Mouse (Mus musculus): Measurements from ENCODE around the gene Spop. TPM values are rescaled to one million over a fixed set of nuclear protein-coding genes. Genes with fewer than 3 reads are reported as not detected.

The Spop gene
- total and polyA plus RNA-seq, 3 experiments = 69.3 to 170 (median 155) TPM

- Histone ChIP-seq H3K36me3 (ENCODE audit: control insufficient read depth, insufficient read depth, low read length) (peaks cover 6% of the 10 kb centered on the region), H3K9ac (ENCODE audit: low read depth, low read length) (no peak overlapping the region), H3K79me2 (replicated peaks; ENCODE audit: control insufficient read depth, insufficient read depth, low read length) (no peaks in the 10 kb centered on the region), H3K4me1 (ENCODE audit: control insufficient read depth, insufficient read depth, low read length) (peaks cover 2% of the 10 kb centered on the region), H3K27ac (peak overlapping the region; percentile 34), H3K27me3 (ENCODE audit: control insufficient read depth, insufficient read depth, low read length) (no peaks in the 10 kb centered on the region), H3K4me3 (no peak overlapping the region)
- peak; percentile 58 to 77 for DNase-seq
- 33% methylated on average over 7 of the region's 7 CpGs for WGBS
- TF ChIP-seq CTCF (IDR thresholded peaks at IDR 0.05) (no peak), EP300 (IDR thresholded peaks at IDR 0.05; ENCODE audit: insufficient read depth, low read depth, low read length) (peak; percentile 78; the same call in 1 of the 2 replicates), POLR2A (IDR thresholded peaks at IDR 0.05; ENCODE audit: insufficient read depth, low read depth, low read length) (no peak)
- intact Hi-C loops (cut with DNase I) = loop anchor here (10.0 kb wide), 1 partner anchor 277 kb away; no protein-coding TSS in a partner anchor
These were observed 21.6 kb upstream of the Spop start for GRCm38 (mm10) chr11:95392223-95392667.

GRCm38 (mm10) chr11:95392708-95393499 is 21.0 kb upstream of the Spop start:
- intact Hi-C loops (cut with DNase I) = loop anchor here (10.0 kb wide), 1 partner anchor 278 kb away; no protein-coding TSS in a partner anchor

GRCm38 (mm10) chr11:95393500-95393816 is 20.4 kb upstream of the Spop start:
- no peak for DNase-seq
- no peaks in the 10 kb centered on the region for H3K27me3 ChIP-seq (ENCODE audit: control insufficient read depth, insufficient read depth, low read length)
- no peak overlapping the region for H3K9ac ChIP-seq (ENCODE audit: low read depth, low read length)
- H3K4me3 ChIP-seq = no peak overlapping the region
- no peak overlapping the region for H3K27ac ChIP-seq
- peaks cover 6% of the 10 kb centered on the region for H3K36me3 ChIP-seq (ENCODE audit: control insufficient read depth, insufficient read depth, low read length)
- no peaks in the 10 kb centered on the region for H3K79me2 ChIP-seq (replicated peaks; ENCODE audit: control insufficient read depth, insufficient read depth, low read length)
- intact Hi-C loops (cut with DNase I) = loop anchor here (10.0 kb wide), 1 partner anchor 279 kb away; no protein-coding TSS in a partner anchor
- 52% methylated on average over 5 of the region's 5 CpGs for WGBS
- no peak for TF ChIP-seq EP300 (IDR thresholded peaks at IDR 0.05; ENCODE audit: insufficient read depth, low read depth, low read length)
- no peak for TF ChIP-seq CTCF (IDR thresholded peaks at IDR 0.05)
- TF ChIP-seq POLR2A (IDR thresholded peaks at IDR 0.05; ENCODE audit: insufficient read depth, low read depth, low read length) = no peak
- H3K4me1 ChIP-seq (ENCODE audit: control insufficient read depth, insufficient read depth, low read length) = peaks cover 7% of the 10 kb centered on the region

More at GRCm38 (mm10) chr11:95392708-95393499, 21.0 kb upstream of the Spop start:
- 73% methylated on average over 11 of the region's 11 CpGs for WGBS
- Histone ChIP-seq H3K4me3 (no peak overlapping the region), H3K4me1 (ENCODE audit: control insufficient read depth, insufficient read depth, low read length) (peaks cover 2% of the 10 kb centered on the region), H3K27ac (peak overlapping the region; percentile 34; the same call in 1 of the 2 replicates), H3K36me3 (ENCODE audit: control insufficient read depth, insufficient read depth, low read length) (peaks cover 6% of the 10 kb centered on the region), H3K27me3 (ENCODE audit: control insufficient read depth, insufficient read depth, low read length) (no peaks in the 10 kb centered on the region), H3K9ac (ENCODE audit: low read depth, low read length) (no peak overlapping the region), H3K79me2 (replicated peaks; ENCODE audit: control insufficient read depth, insufficient read depth, low read length) (no peaks in the 10 kb centered on the region)
- no peak for DNase-seq
- TF ChIP-seq EP300 (IDR thresholded peaks at IDR 0.05; ENCODE audit: insufficient read depth, low read depth, low read length) = no peak
- no peak for TF ChIP-seq POLR2A (IDR thresholded peaks at IDR 0.05; ENCODE audit: insufficient read depth, low read depth, low read length)
- no peak for TF ChIP-seq CTCF (IDR thresholded peaks at IDR 0.05)

GRCm38 (mm10) chr11:95394112-95394511 is 19.8 kb upstream of the Spop start:
- TF ChIP-seq POLR2A (IDR thresholded peaks at IDR 0.05; ENCODE audit: insufficient read depth, low read depth, low read length) (no peak), CTCF (IDR thresholded peaks at IDR 0.05) (no peak), EP300 (IDR thresholded peaks at IDR 0.05; ENCODE audit: insufficient read depth, low read depth, low read length) (no peak)
- peaks cover 7% of the 10 kb centered on the region for H3K4me1 ChIP-seq (ENCODE audit: control insufficient read depth, insufficient read depth, low read length)
- H3K4me3 ChIP-seq = no peak overlapping the region
- H3K36me3 ChIP-seq (ENCODE audit: control insufficient read depth, insufficient read depth, low read length) = peaks cover 6% of the 10 kb centered on the region
- H3K9ac ChIP-seq (ENCODE audit: low read depth, low read length) = no peak overlapping the region
- WGBS = 52% methylated on average over 5 of the region's 5 CpGs
- H3K79me2 ChIP-seq (replicated peaks; ENCODE audit: control insufficient read depth, insufficient read depth, low read length) = no peaks in the 10 kb centered on the region
- no peak for DNase-seq
- no peaks in the 10 kb centered on the region for H3K27me3 ChIP-seq (ENCODE audit: control insufficient read depth, insufficient read depth, low read length)
- H3K27ac ChIP-seq = no peak overlapping the region
- intact Hi-C loops (cut with DNase I) = loop anchor here (10.0 kb wide), 1 partner anchor 279 kb away; no protein-coding TSS in a partner anchor

- H3K27ac ChIP-seq = peak overlapping the region; percentile 45
These were observed 17.3 kb upstream of the Spop start for GRCm38 (mm10) chr11:95396548-95396947.

More at GRCm38 (mm10) chr11:95396548-95396947, 17.3 kb upstream of the Spop start:
- TF ChIP-seq EP300 (IDR thresholded peaks at IDR 0.05; ENCODE audit: insufficient read depth, low read depth, low read length) (0 out of 2 replicates have a peak, but pooled peaks have one; percentile 32), POLR2A (IDR thresholded peaks at IDR 0.05; ENCODE audit: insufficient read depth, low read depth, low read length) (no peak), CTCF (IDR thresholded peaks at IDR 0.05) (no peak)
- no peak overlapping the region for H3K4me3 ChIP-seq
- H3K9ac ChIP-seq (ENCODE audit: low read depth, low read length) = no peak overlapping the region
- no peak for DNase-seq
- no peaks in the 10 kb centered on the region for H3K79me2 ChIP-seq (replicated peaks; ENCODE audit: control insufficient read depth, insufficient read depth, low read length)
- WGBS = 38% methylated on average over 1 of the region's 1 CpGs
- intact Hi-C loops (cut with DNase I) = loop anchor here (5.0 to 10.0 kb wide), 2 partner anchors 251 to 282 kb away; no protein-coding TSS in a partner anchor
- peaks cover 7% of the 10 kb centered on the region for H3K4me1 ChIP-seq (ENCODE audit: control insufficient read depth, insufficient read depth, low read length)
- H3K36me3 ChIP-seq (ENCODE audit: control insufficient read depth, insufficient read depth, low read length) = peaks cover under 1% of the 10 kb centered on the region; the same call in 1 of the 2 replicates
- H3K27me3 ChIP-seq (ENCODE audit: control insufficient read depth, insufficient read depth, low read length) = no peaks in the 10 kb centered on the region

Measured in heart, adult 2 months (tissue).